Mouse (Mus musculus): Measurements from ENCODE around the gene Loxl3.

DNA sequence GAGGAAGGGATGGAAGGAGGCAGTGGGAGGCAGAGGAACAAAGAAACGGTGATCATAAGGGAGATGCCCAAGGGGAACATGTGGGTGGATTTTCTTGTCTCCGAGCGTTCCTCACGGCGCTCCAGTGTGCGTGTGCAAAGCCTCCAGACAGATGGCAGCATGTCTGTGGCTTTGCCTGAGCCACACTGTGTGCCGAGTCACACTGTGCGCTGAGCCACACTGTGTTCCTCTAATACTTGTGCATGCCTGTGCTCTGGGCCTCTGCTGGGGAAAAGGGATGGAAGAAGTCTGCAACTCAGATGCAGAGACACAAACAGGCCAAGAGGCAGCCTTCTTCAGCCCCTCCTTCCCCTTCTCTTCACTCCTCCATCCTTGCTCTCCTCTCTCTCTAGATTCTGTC, 6.7 kb upstream of the Loxl3 start:
- no peak for TF ChIP-seq CTCF (IDR thresholded peaks at IDR 0.05; ENCODE audit: low read depth)
- no peak for TF ChIP-seq EP300 (IDR thresholded peaks at IDR 0.05; ENCODE audit: low read depth)
